In genomic region chr2:169825908-169826307, GRCm38 (mm10) we compare ENCODE assay signal across 14 mouse cellular contexts.
A peak's percentile ranks its signal among the peaks of the same experiment; 100 is the strongest.
DNase-seq lines count a peak whose midpoint lies in the region; ATAC-seq and TF ChIP-seq lines count a peak whose summit lies in the region.
"Had no signal": no experiment of that assay in that cellular context is flagged by ENCODE, and none has a peak within 500 bp of the region (broad histone marks: within the 10 kb centered on the region; RNA-seq: fewer than 3 reads in every experiment).

No protein-coding gene starts in this region.

- no peaks in the 10 kb centered on the region for H3K9me3 ChIP-seq in heart, embryonic 13.5 days
- H3K9me3 ChIP-seq in megakaryocyte, embryonic 14.5 days = peaks cover 49% of the 10 kb centered on the region
- H3K9me3 ChIP-seq in limb, embryonic 11.5 days (ENCODE audit: control insufficient read depth, low read length) = no peaks in the 10 kb centered on the region

- H3K4me3 ChIP-seq in heart, embryonic 13.5 days = no peak overlapping the region
- no peak overlapping the region for H3K4me3 ChIP-seq in heart, adult 2 months
- peak overlapping the region; percentile 18 for H3K4me3 ChIP-seq in megakaryocyte, embryonic 14.5 days (replicated peaks)
- H3K4me3 ChIP-seq in limb, embryonic 11.5 days (ENCODE audit: low read depth, low read length) = no peak overlapping the region

- no peak for TF ChIP-seq EP300 in heart, adult 2 months (IDR thresholded peaks at IDR 0.05; ENCODE audit: insufficient read depth, low read depth, low read length)

- WGBS in heart, embryonic 13.5 days = 78% methylated on average over 12 of the region's 12 CpGs
- WGBS in heart, adult 2 months = 91% methylated on average over 12 of the region's 12 CpGs
- WGBS in limb, embryonic 11.5 days = 56% methylated on average over 12 of the region's 12 CpGs

- no peak overlapping the region for H3K27ac ChIP-seq in heart, embryonic 13.5 days (replicated peaks)
- H3K27ac ChIP-seq in heart, adult 2 months = no peak overlapping the region
- no peak overlapping the region; the same call in 1 of the 2 replicates for H3K27ac ChIP-seq in limb, embryonic 11.5 days (replicated peaks; ENCODE audit: low read depth, low read length)

- no peak for DNase-seq in heart, adult 2 months
- DNase-seq in limb, embryonic 11.5 days (ENCODE audit: low spot score) = peak; percentile 48
- DNase-seq in urinary bladder, postnatal 10 days (ENCODE audit: low spot score) = no peak
- DNase-seq in right cerebral cortex, postnatal 14 days = no peak
- no peak for DNase-seq in gastrocnemius, adult 8-10 months (ENCODE audit: low spot score in 2 of 2)
- DNase-seq: B cell, adult 2 months; cerebellum, adult 11-12 months; heart, postnatal 36 days; lung, adult 18-20 months; midbrain, embryonic 14.5 days had no signal

- H3K9ac ChIP-seq in heart, embryonic 13.5 days = no peak overlapping the region
- H3K9ac ChIP-seq in heart, adult 2 months (ENCODE audit: low read depth, low read length) = no peak overlapping the region
- H3K9ac ChIP-seq in limb, embryonic 11.5 days (ENCODE audit: low read length) = no peak overlapping the region; the same call in 1 of the 2 replicates

- no peak for ATAC-seq in heart, embryonic 13.5 days (ENCODE audit: extremely low read depth, insufficient number of reproducible peaks, low FRiP score, low TSS enrichment)
- ATAC-seq in megakaryocyte, adult 5-6 weeks (ENCODE audit: poor library complexity, severe bottlenecking) = no peak
- ATAC-seq in limb, embryonic 11.5 days (ENCODE audit: insufficient number of reproducible peaks, low FRiP score, low TSS enrichment, low read depth) = no peak; the same call in 1 of the 2 replicates

- H3K4me1 ChIP-seq in heart, embryonic 13.5 days = 0 out of 2 replicates have a peak, but pooled peaks cover 9% of the 10 kb centered on the region
- peaks cover 2% of the 10 kb centered on the region for H3K4me1 ChIP-seq in heart, adult 2 months (ENCODE audit: control insufficient read depth, insufficient read depth, low read length)
- no peaks in the 10 kb centered on the region for H3K4me1 ChIP-seq in megakaryocyte, embryonic 14.5 days
- peaks cover 15% of the 10 kb centered on the region for H3K4me1 ChIP-seq in limb, embryonic 11.5 days (ENCODE audit: control insufficient read depth, insufficient read depth, low read length)

- TF ChIP-seq CTCF in heart, adult 2 months (IDR thresholded peaks at IDR 0.05) = no peak

- intact Hi-C loops in heart, adult 2 months (cut with DNase I) = no loop called here

- H3K79me2 ChIP-seq in heart, adult 2 months (replicated peaks; ENCODE audit: control insufficient read depth, insufficient read depth, low read length) = no peaks in the 10 kb centered on the region

- H3K27me3 ChIP-seq in heart, embryonic 13.5 days (replicated peaks) = no peaks in the 10 kb centered on the region
- no peaks in the 10 kb centered on the region for H3K27me3 ChIP-seq in heart, adult 2 months (ENCODE audit: control insufficient read depth, insufficient read depth, low read length)
- H3K27me3 ChIP-seq in megakaryocyte, embryonic 14.5 days (replicated peaks) = no peaks in the 10 kb centered on the region
- no peaks in the 10 kb centered on the region for H3K27me3 ChIP-seq in limb, embryonic 11.5 days (ENCODE audit: control insufficient read depth, insufficient read depth, low read length)

- no peaks in the 10 kb centered on the region for H3K36me3 ChIP-seq in heart, embryonic 13.5 days
- no peaks in the 10 kb centered on the region for H3K36me3 ChIP-seq in heart, adult 2 months (ENCODE audit: control insufficient read depth, insufficient read depth, low read length)
- no peaks in the 10 kb centered on the region for H3K36me3 ChIP-seq in megakaryocyte, embryonic 14.5 days (replicated peaks; ENCODE audit: low read length)
- H3K36me3 ChIP-seq in limb, embryonic 11.5 days (ENCODE audit: control insufficient read depth, insufficient read depth, low read length) = no peaks in the 10 kb centered on the region
- H3K36me3 ChIP-seq: G1E had no signal

- TF ChIP-seq POLR2A in heart, adult 2 months (IDR thresholded peaks at IDR 0.05; ENCODE audit: insufficient read depth, low read depth, low read length) = no peak

- H3K4me2 ChIP-seq in heart, embryonic 13.5 days = 0 out of 2 replicates have a peak overlapping the region, but pooled peaks have one; percentile 9
- H3K4me2 ChIP-seq in limb, embryonic 11.5 days (ENCODE audit: low read depth, severe bottlenecking) = no peak overlapping the region
